Mouse (Mus musculus) hindbrain, postnatal 0 days (tissue): ENCODE results near the gene Ccdc181. TPM values are rescaled to one million over a fixed set of nuclear protein-coding genes. Genes with fewer than 3 reads are reported as not detected.

ENCODE experiments used
- ATAC-seq: fragments of 200-750 bp; cut with Nextera tagmentation; 2 replicates; pipeline ENCODE4 v1.8.0; 2017; ENCODE audit warnings: mild to moderate bottlenecking, moderate TSS enrichment, moderate library complexity
- DNase-seq: peaks from one replicate; pipeline ENCODE4 v3.0.0-alpha.2; 2015; ENCODE audit warnings: low spot score
- H3K27ac ChIP-seq: fragments of 300-500 bp; sonication (generic); 2 replicates; pipeline ENCODE4 v1.5.1; 2014; ENCODE audit warnings: mild to moderate bottlenecking
- H3K27me3 ChIP-seq: fragments of 300-500 bp; sonication (generic); 2 replicates; pipeline ENCODE4 v1.6.1; 2014; ENCODE audit warnings: low read length, mixed read lengths; ENCODE audit not compliant: insufficient read depth
- H3K36me3 ChIP-seq: fragments of 300-500 bp; sonication (generic); 2 replicates; pipeline ENCODE4 v1.6.1; 2014; ENCODE audit warnings: low read length, mixed read lengths; ENCODE audit not compliant: insufficient read depth
- H3K4me1 ChIP-seq: fragments of 300-500 bp; sonication (generic); 2 replicates; pipeline ENCODE4 v1.6.1; 2014; ENCODE audit warnings: antibody characterized with exemption, low read length, mixed read lengths; ENCODE audit not compliant: insufficient read depth
- H3K4me2 ChIP-seq: fragments of 300-500 bp; sonication (generic); 2 replicates; pipeline ENCODE4 v1.6.1; 2014; ENCODE audit warnings: low read depth, mild to moderate bottlenecking, low read length, moderate library complexity, mixed read lengths
- H3K4me3 ChIP-seq: fragments of 300-500 bp; sonication (generic); 2 replicates; pipeline ENCODE4 v1.5.1; 2014; ENCODE audit warnings: low read length
- H3K9ac ChIP-seq: fragments of 300-500 bp; sonication (generic); replicated peaks from 2 replicates; pipeline ENCODE4 v1.6.1; 2014; ENCODE audit warnings: mild to moderate bottlenecking, low read length, moderate library complexity, mixed read lengths
- H3K9me3 ChIP-seq: fragments of 300-500 bp; sonication (generic); 2 replicates; pipeline ENCODE4 v1.6.1; 2016; ENCODE audit warnings: low read length, mixed read lengths
- CTCF ChIP-seq: IDR thresholded peaks from 2 replicates; pipeline ENCODE4 v1.5.1; 2016; ENCODE audit warnings: antibody characterized with exemption, control low read depth, low read depth
- WGBS: fragments of 180-500 bp; shearing (Covaris S2); extraction: QIAGEN DNeasy Blood & Tissue Kit; methylation state at CpG from one replicate; pipeline ENCODE4 v1.1.7; 2014; 5-methylcytosine and 5-hydroxymethylcytosine counted together
- polyA plus RNA-seq: library from polyadenylated mRNA; unstranded; fragments of >200 nt; fragmentation: Nextera tagmentation; extraction: Ambion mirVana; gene quantifications from 2 replicates; pipeline ENCODE4 v1.2.1, GENCODE M21; 2015
- total RNA-seq: library from RNA; depleted of rRNA; stranded (reverse); fragments of >200 nt; gene quantifications from 2 replicates; pipeline ENCODE4 v1.2.3, GENCODE M21; 2014

Ccdc181 gene
- total and polyA plus RNA-seq, 2 experiments from 2014 or later: 5.8 to 25.0 TPM

GRCm38 (mm10) chr1:164252551-164252950, 22.8 kb upstream of the Ccdc181 start:
- WGBS: 79% methylated on average over 5 of the region's 5 CpGs
- Histone ChIP-seq H3K4me1 (peaks cover 7% of the 10 kb centered on the region; the same call in 1 of the 2 replicates), H3K9ac (no peak overlapping the region), H3K4me3 (no peak overlapping the region), H3K27me3 (no peaks in the 10 kb centered on the region), H3K36me3 (0 out of 2 replicates have a peak, but pooled peaks cover 9% of the 10 kb centered on the region), H3K27ac (no peak overlapping the region), H3K4me2 (no peak overlapping the region), H3K9me3 (no peaks in the 10 kb centered on the region)
- TF ChIP-seq CTCF: no peak
- no peak for DNase-seq
- ATAC-seq: no peak

- Histone ChIP-seq H3K27me3 (no peaks in the 10 kb centered on the region), H3K4me1 (peaks cover 7% of the 10 kb centered on the region; the same call in 1 of the 2 replicates), H3K4me3 (no peak overlapping the region), H3K36me3 (0 out of 2 replicates have a peak, but pooled peaks cover 9% of the 10 kb centered on the region), H3K9ac (no peak overlapping the region), H3K4me2 (no peak overlapping the region), H3K27ac (no peak overlapping the region), H3K9me3 (no peaks in the 10 kb centered on the region)
- ATAC-seq (no peak), DNase-seq (no peak)
- 77% methylated on average over 3 of the region's 3 CpGs for WGBS
- TF ChIP-seq CTCF: no peak
Observed at GRCm38 (mm10) chr1:164254836-164255235, 20.5 kb upstream of the Ccdc181 start.

- no peak for TF ChIP-seq CTCF
- Histone ChIP-seq H3K9me3 (no peaks in the 10 kb centered on the region), H3K9ac (no peak overlapping the region), H3K27me3 (no peaks in the 10 kb centered on the region), H3K4me3 (no peak overlapping the region), H3K4me2 (no peak overlapping the region), H3K36me3 (peaks cover 31% of the 10 kb centered on the region), H3K4me1 (no peaks in the 10 kb centered on the region), H3K27ac (no peak overlapping the region)
- ATAC-seq (no peak), DNase-seq (no peak)
- WGBS: 89% methylated on average over 16 of the region's 16 CpGs
Observed at GRCm38 (mm10) chr1:164260171-164261028, 15.0 kb upstream of the Ccdc181 start.

- no peak for DNase-seq
- Histone ChIP-seq H3K27ac (no peak overlapping the region), H3K4me1 (no peaks in the 10 kb centered on the region), H3K4me3 (no peak overlapping the region), H3K9me3 (no peaks in the 10 kb centered on the region), H3K9ac (no peak overlapping the region), H3K36me3 (peaks cover 31% of the 10 kb centered on the region), H3K27me3 (no peaks in the 10 kb centered on the region), H3K4me2 (no peak overlapping the region)
- WGBS: 87% methylated on average over 7 of the region's 7 CpGs
- no peak for ATAC-seq
- TF ChIP-seq CTCF: no peak
Observed at GRCm38 (mm10) chr1:164261553-164261952, 13.8 kb upstream of the Ccdc181 start.

- Histone ChIP-seq H3K4me1 (no peaks in the 10 kb centered on the region), H3K27ac (no peak overlapping the region), H3K4me3 (no peak overlapping the region), H3K9ac (no peak overlapping the region), H3K36me3 (no peaks in the 10 kb centered on the region), H3K27me3 (no peaks in the 10 kb centered on the region), H3K4me2 (no peak overlapping the region), H3K9me3 (no peaks in the 10 kb centered on the region)
- 90% methylated on average over 7 of the region's 7 CpGs for WGBS
- TF ChIP-seq CTCF: no peak
- DNase-seq (no peak), ATAC-seq (no peak)
Observed at GRCm38 (mm10) chr1:164270941-164271340, 4.4 kb upstream of the Ccdc181 start.

GRCm38 (mm10) chr1:164273659-164274058, 1.7 kb upstream of the Ccdc181 start:
- H3K27me3 ChIP-seq: no peaks in the 10 kb centered on the region
- H3K4me2 ChIP-seq: no peak overlapping the region
- H3K9ac ChIP-seq: no peak overlapping the region
- WGBS: 69% methylated on average over 6 of the region's 6 CpGs
- no peak for TF ChIP-seq CTCF
- no peaks in the 10 kb centered on the region for H3K9me3 ChIP-seq
- DNase-seq (peak; percentile 1), ATAC-seq (no peak)
- no peak overlapping the region for H3K27ac ChIP-seq
- no peaks in the 10 kb centered on the region for H3K4me1 ChIP-seq
- no peak overlapping the region for H3K4me3 ChIP-seq
- H3K36me3 ChIP-seq: no peaks in the 10 kb centered on the region

GRCm38 (mm10) chr1:164276552-164276951, 1.2 kb downstream of the Ccdc181 start:
- H3K4me3 ChIP-seq: no peak overlapping the region
- ATAC-seq (no peak), DNase-seq (no peak)
- H3K27ac ChIP-seq: no peak overlapping the region
- no peaks in the 10 kb centered on the region; the same call in 1 of the 2 replicates for H3K36me3 ChIP-seq
- 84% methylated on average over 3 of the region's 3 CpGs for WGBS
- no peaks in the 10 kb centered on the region for H3K4me1 ChIP-seq
- H3K9ac ChIP-seq: no peak overlapping the region
- H3K4me2 ChIP-seq: no peak overlapping the region
- H3K27me3 ChIP-seq: no peaks in the 10 kb centered on the region
- H3K9me3 ChIP-seq: no peaks in the 10 kb centered on the region
- no peak for TF ChIP-seq CTCF
